Mouse (Mus musculus) heart, embryonic 14.5 days (tissue): ENCODE results near the gene Mnat1. TPM values are rescaled to one million over a fixed set of nuclear protein-coding genes. Genes with fewer than 3 reads are reported as not detected.

Experiments
- ATAC-seq: fragments of 200-750 bp; cut with Nextera tagmentation; 2 replicates; pipeline ENCODE4 v1.8.0; 2017; ENCODE audit warnings: low read depth, moderate TSS enrichment; ENCODE audit not compliant: insufficient number of reproducible peaks, insufficient read depth, low FRiP score
- H3K27ac ChIP-seq, 2 experiments: fragments of 200-500 bp in 1 of 2; fragments of 300-500 bp in 1 of 2; sonication (generic) in 1 of 2; replicated peaks in 1 of 2; 2 replicates each; pipeline ENCODE4 v1.5.1; 2012 to 2014; ENCODE audit warnings: low read depth in 2 of 2, low read length in 2 of 2, control low read depth in 1 of 2, mild to moderate bottlenecking in 1 of 2, mixed read lengths in 1 of 2; ENCODE audit not compliant: control insufficient read depth in 1 of 2, insufficient read depth in 1 of 2
- H3K27me3 ChIP-seq: fragments of 300-500 bp; sonication (generic); 2 replicates; pipeline ENCODE4 v1.6.1; 2014; ENCODE audit warnings: mild to moderate bottlenecking, low read length, control low read depth; ENCODE audit not compliant: control insufficient read depth, insufficient read depth
- H3K36me3 ChIP-seq: fragments of 300-500 bp; sonication (generic); 2 replicates; pipeline ENCODE4 v1.6.1; 2014; ENCODE audit warnings: mild to moderate bottlenecking, control low read depth, low read length, mixed read lengths; ENCODE audit not compliant: control insufficient read depth, insufficient read depth
- H3K4me1 ChIP-seq, 2 experiments: fragments of 200-500 bp in 1 of 2; fragments of 300-500 bp in 1 of 2; sonication (generic) in 1 of 2; 2 replicates each; pipeline ENCODE4 v1.6.1; 2012 to 2014; ENCODE audit warnings: low read length in 2 of 2, control low read depth in 1 of 2, mixed read lengths in 1 of 2; ENCODE audit not compliant: control insufficient read depth in 2 of 2, insufficient read depth in 2 of 2
- H3K4me2 ChIP-seq: fragments of 300-500 bp; sonication (generic); 2 replicates; pipeline ENCODE4 v1.6.1; 2014; ENCODE audit warnings: mild to moderate bottlenecking, low read length
- H3K4me3 ChIP-seq, 2 experiments: fragments of 200-500 bp in 1 of 2; fragments of 300-500 bp in 1 of 2; sonication (generic) in 1 of 2; 2 replicates each; pipeline ENCODE4 v1.5.1; 2012 to 2014; ENCODE audit warnings: low read length in 2 of 2, mild to moderate bottlenecking in 2 of 2, control low read depth in 1 of 2, low read depth in 1 of 2, moderate library complexity in 1 of 2; ENCODE audit not compliant: control insufficient read depth in 1 of 2, insufficient read depth in 1 of 2
- H3K9ac ChIP-seq: fragments of 300-500 bp; sonication (generic); 2 replicates; pipeline ENCODE4 v1.6.1; 2014; ENCODE audit warnings: mild to moderate bottlenecking, low read length
- H3K9me3 ChIP-seq: fragments of 300-500 bp; sonication (generic); 2 replicates; pipeline ENCODE4 v1.6.1; 2016; ENCODE audit warnings: low read length, control low read depth; ENCODE audit not compliant: control insufficient read depth
- WGBS: fragments of 180-500 bp; shearing (Covaris S2); extraction: QIAGEN DNeasy Blood & Tissue Kit; methylation state at CpG from one replicate; pipeline ENCODE4 v1.1.7; 2014; 5-methylcytosine and 5-hydroxymethylcytosine counted together
- polyA plus RNA-seq: library from polyadenylated mRNA; unstranded; fragments of >200 nt; fragmentation: Nextera tagmentation; extraction: Ambion mirVana; gene quantifications from 2 replicates; pipeline ENCODE4 v1.2.1, GENCODE M21; 2014

Gene Mnat1
- polyA plus RNA-seq, 1 experiment from 2014 or later = 28.2 TPM

- Histone ChIP-seq H3K4me1 (no peaks in the 10 kb centered on the region; a peak in 1 of 4 replicates), H3K27ac (no peak overlapping the region), H3K9ac (no peak overlapping the region), H3K9me3 (no peaks in the 10 kb centered on the region), H3K4me3 (no peak overlapping the region), H3K4me2 (no peak overlapping the region), H3K27me3 (no peaks in the 10 kb centered on the region), H3K36me3 (peaks cover 4% of the 10 kb centered on the region; the same call in 1 of the 2 replicates)
- ATAC-seq = no peak
- WGBS = 81% methylated on average over 7 of the region's 7 CpGs
Measured at GRCm38 (mm10) chr12:73317706-73318686, 194.5 kb downstream of the Mnat1 start.

Other genes with a start within 250 kb of the Mnat1 start
- not detected in 2 replicates for gene Six6, start 183.8 kb upstream of the Mnat1 start, polyA plus RNA-seq
- 1.1 and 1.6 TPM in 2 replicates for gene 4930447C04Rik, start 182.9 kb upstream of the Mnat1 start, polyA plus RNA-seq
- gene Six1, start 69.8 kb upstream of the Mnat1 start, polyA plus RNA-seq = 0.09 and 0.27 TPM in 2 replicates
- 1.2 and 1.4 TPM in 2 replicates for gene Six4, start 10.3 kb upstream of the Mnat1 start, polyA plus RNA-seq
- gene Trmt5, start 163.0 kb downstream of the Mnat1 start, polyA plus RNA-seq = 14.1 and 16.5 TPM in 2 replicates
- 6.4 and 8.9 TPM in 2 replicates for gene Slc38a6, start 163.1 kb downstream of the Mnat1 start, polyA plus RNA-seq